Mouse (Mus musculus): Measurements from ENCODE around the gene Ppp5c.

- TF ChIP-seq CTCF (IDR thresholded peaks at IDR 0.05; ENCODE audit: low read depth, low read length) (no peak), TAL1 (conservative IDR thresholded peaks at IDR 0.05; ENCODE audit: low read depth, low read length) (no peak), POLR2AphosphoS5 (IDR thresholded peaks at IDR 0.05; ENCODE audit: insufficient replicate concordance, low read depth, low read length) (no peak), GATA2 (IDR thresholded peaks at IDR 0.05; ENCODE audit: borderline replicate concordance, low read depth, low read length) (no peak)
These were observed 40.1 kb downstream of the Ppp5c start for GRCm38 (mm10) chr7:16987541-16988149.

Measured in G1E (cell line).